Mouse (Mus musculus): ENCODE data around the gene Suv39h1. TPM values are rescaled to one million over a fixed set of nuclear protein-coding genes. Genes with fewer than 3 reads are reported as not detected.
"Not testable (repeated sequence)": the region's sequence is repeated elsewhere in the genome, so short reads cannot be mapped to it uniquely, and the experiment has no call there.

Gene Suv39h1
- 10 to 100 TPM; 27.2 to 30.8 TPM for total RNA-seq (2021)
- long read RNA-seq, experiment 1, transcript Suv39h1-202 (6 exons, 2,778 nt): major isoform, 12 of 26 reads
- long read RNA-seq, experiment 1, partial matches to known transcripts: 8 of 26 reads
- long read RNA-seq, experiment 1, other reads (novel, unspliced or antisense): 1 of 26 reads
- long read RNA-seq, experiment 2, transcript Suv39h1-202 (6 exons, 2,778 nt): major isoform, 12 of 17 reads
- long read RNA-seq, experiment 2, partial matches to known transcripts: 0 of 17 reads
- long read RNA-seq, experiment 2, other reads (novel, unspliced or antisense): 2 of 17 reads

- intact Hi-C loops (cut with DNase I): no loop called here
- DNase-seq (ENCODE audit: low spot score in 2 of 2): peak; percentile 92 to 97
Observed at GRCm38 (mm10) chrX:8074430-8075014, at the start of gene Suv39h1. Gene Suv39h1, minus strand, starts transcription at chrX:8074760.

- no peak for DNase-seq (ENCODE audit: low spot score in 2 of 2)
- intact Hi-C loops (cut with DNase I): no loop called here
Observed at GRCm38 (mm10) chrX:8123821-8124470, 49.4 kb upstream of the Suv39h1 start.

DNA sequence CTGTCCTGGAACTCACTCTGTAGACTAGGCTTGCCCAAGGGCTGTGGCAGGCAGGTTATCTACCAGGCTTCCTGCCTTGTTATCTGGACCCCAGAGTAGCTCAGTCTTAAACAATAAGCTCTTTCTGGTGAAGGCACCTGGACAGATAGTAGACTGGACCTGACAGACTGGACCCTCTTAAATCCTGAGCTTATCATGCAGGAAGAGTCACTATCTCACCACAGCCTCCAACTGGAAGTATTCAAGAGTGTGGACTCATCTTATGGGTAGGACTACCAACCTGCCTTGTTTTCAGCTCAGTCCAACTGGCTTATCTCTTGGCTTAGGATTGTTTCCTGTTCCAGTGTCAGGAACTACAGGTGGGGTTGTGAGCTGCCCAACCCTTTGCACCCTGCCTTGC lies 42.7 kb upstream of the Suv39h1 start:
- no peak for DNase-seq (ENCODE audit: low spot score in 2 of 2)
- intact Hi-C loops (cut with DNase I): no loop called here

DNA sequence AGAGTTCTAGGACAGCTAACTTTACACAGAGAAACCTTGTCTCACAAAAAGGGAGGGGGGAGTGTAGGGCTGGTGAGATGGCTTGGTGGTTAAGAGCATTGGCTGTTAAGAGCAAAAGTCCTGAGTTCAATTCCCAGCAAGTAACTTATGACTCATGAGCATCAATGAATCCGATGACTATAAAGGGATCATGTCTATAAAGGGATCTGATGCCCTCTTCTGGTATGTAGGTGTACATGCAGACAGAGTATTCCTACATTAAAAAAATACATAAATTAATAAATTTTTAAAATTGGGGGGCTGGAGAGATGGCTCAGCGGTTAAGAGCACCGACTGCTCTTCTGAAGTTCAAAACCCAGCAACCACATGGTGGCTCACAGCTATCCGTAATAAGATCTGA lies 40.7 kb upstream of the Suv39h1 start:
- intact Hi-C loops (cut with DNase I): no loop called here
- no peak for DNase-seq (ENCODE audit: low spot score in 2 of 2)

DNA sequence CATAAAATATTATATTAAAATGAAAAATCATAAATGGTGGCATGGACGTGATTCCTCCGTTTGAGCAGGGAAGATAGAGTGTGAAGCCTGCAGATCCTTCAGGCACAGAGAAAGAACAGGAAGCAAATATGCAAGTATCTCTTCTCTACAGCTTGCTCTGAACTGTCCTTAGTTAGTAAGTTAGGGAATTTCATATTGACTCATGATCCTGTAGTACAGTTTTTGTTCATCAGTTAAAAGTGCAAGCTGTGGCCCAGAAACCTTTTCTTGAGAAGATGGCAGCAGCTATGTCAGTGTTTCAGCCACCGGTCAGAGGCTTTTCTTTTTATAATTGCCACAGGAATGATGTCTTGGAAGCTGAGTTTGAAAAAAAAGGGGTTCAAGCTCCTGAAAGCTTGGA lies 30.5 kb upstream of the Suv39h1 start:
- DNase-seq (ENCODE audit: low spot score in 2 of 2): no peak
- intact Hi-C loops (cut with DNase I): no loop called here

GRCm38 (mm10) chrX:8102213-8102668 lies 27.7 kb upstream of the Suv39h1 start:
- no peak for DNase-seq (ENCODE audit: low spot score in 2 of 2)
- intact Hi-C loops (cut with DNase I): no loop called here

DNA sequence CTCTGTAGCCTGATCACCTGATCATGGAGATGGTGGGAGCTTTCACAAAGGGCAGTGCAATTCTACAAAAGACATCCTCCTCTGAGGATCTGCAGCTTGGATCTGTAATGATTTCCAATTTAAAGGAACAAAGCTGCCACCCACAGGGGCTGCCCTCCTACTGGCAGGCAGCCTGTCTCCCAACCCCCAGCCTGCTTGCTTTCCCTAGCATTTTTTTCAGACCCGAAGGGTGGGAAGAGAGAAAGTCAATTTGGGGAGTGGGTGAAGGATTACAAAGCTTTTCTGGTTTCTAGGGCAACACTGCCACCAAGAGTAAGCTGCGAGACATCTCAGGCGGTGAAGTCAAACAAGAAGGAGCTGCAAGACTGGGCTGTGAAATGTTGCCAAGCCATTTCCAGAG lies 26.5 kb upstream of the Suv39h1 start:
- intact Hi-C loops (cut with DNase I): no loop called here
- DNase-seq (ENCODE audit: low spot score in 2 of 2): peak; percentile 76 to 87

GRCm38 (mm10) chrX:8099435-8099834 lies 24.9 kb upstream of the Suv39h1 start:
- intact Hi-C loops (cut with DNase I): no loop called here
- DNase-seq (ENCODE audit: low spot score in 2 of 2): no peak

- intact Hi-C loops (cut with DNase I): no loop called here
- peak; percentile 97 to 98 for DNase-seq (ENCODE audit: low spot score in 2 of 2)
Observed at GRCm38 (mm10) chrX:8096787-8097242, 22.3 kb upstream of the Suv39h1 start.

- intact Hi-C loops (cut with DNase I): not testable (repeated sequence)
- DNase-seq (ENCODE audit: low spot score in 2 of 2): peak; percentile 71 to 88
Observed at GRCm38 (mm10) chrX:8096068-8096786, 21.7 kb upstream of the Suv39h1 start.

GRCm38 (mm10) chrX:8095546-8095945 lies 21.0 kb upstream of the Suv39h1 start:
- intact Hi-C loops (cut with DNase I): no loop called here
- no peak for DNase-seq (ENCODE audit: low spot score in 2 of 2)

DNA sequence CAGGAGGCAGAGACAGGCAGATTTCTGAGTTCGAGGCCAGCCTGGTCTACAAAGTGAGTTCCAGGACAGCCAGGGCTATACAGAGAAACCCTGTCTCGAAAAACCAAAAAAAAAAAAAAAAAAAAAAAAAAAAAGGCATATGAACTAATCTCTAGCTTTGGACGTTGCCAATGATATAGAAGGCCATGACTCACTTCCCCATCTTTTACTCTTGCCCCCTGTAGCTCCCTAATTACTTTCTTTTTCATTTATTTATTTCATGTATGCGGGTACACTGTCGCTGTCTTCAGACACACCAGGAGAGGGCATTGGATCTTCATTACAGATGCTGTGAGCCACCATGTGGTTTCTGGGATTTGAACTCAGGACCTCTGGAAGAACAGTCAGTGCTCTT lies 16.4 kb upstream of the Suv39h1 start:
- DNase-seq (ENCODE audit: low spot score in 2 of 2); intact Hi-C loops (cut with DNase I): not testable (repeated sequence)

GRCm38 (mm10) chrX:8090346-8090953 lies 15.9 kb upstream of the Suv39h1 start, which contains the start of gene Was:
Gene Was, minus strand, starts transcription at chrX:8090498.
- intact Hi-C loops (cut with DNase I): no loop called here
- DNase-seq (ENCODE audit: low spot score in 2 of 2): no peak

GRCm38 (mm10) chrX:8089746-8090145 lies 15.2 kb upstream of the Suv39h1 start:
- intact Hi-C loops (cut with DNase I): no loop called here
- DNase-seq (ENCODE audit: low spot score in 2 of 2): no peak

DNA sequence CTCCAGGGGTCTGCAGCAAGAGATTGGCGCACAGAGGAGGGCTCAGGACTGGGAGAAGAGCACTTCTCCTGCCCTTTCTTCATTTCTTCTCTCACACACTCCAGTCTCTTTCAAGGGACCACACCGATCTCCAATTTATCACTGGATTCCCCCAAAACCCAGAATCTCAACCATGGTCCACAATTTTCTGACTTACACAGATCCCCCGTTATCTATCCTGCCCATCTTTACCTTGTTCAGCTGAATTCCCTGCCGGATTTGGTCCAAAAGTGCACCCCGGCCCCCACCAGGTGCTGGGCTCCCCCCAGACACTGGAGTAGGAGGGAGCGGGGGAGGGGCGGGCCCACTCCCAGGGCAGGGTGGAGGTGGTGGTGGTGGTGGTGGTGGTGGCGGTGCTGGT lies 11.1 kb upstream of the Suv39h1 start:
- DNase-seq (ENCODE audit: low spot score in 2 of 2): no peak
- intact Hi-C loops (cut with DNase I): no loop called here

DNA sequence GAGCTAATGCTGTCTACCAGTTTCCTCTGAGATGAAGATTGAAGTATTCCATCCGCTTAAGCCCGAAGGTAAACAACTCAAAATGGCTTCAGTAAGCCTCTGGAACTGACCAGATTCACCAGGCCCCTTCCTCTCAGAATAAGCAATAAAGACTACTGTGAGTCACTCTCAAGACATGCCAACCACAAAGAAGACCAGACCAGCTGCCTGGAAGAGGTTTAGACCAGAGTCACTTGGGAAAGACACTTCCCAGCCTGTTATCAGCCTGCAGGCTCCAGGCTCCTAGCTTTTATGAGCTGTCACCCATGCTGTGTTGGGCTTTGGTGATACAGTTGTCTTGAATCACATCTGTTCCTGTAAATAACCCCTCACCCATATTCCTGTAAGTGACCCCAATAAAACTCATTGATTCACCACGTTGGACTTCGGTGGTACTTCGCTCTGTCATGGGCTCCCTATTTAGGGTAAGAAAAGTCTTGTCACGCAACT lies 10.3 kb upstream of the Suv39h1 start:
- intact Hi-C loops (cut with DNase I): no loop called here
- no peak for DNase-seq (ENCODE audit: low spot score in 2 of 2)

DNA sequence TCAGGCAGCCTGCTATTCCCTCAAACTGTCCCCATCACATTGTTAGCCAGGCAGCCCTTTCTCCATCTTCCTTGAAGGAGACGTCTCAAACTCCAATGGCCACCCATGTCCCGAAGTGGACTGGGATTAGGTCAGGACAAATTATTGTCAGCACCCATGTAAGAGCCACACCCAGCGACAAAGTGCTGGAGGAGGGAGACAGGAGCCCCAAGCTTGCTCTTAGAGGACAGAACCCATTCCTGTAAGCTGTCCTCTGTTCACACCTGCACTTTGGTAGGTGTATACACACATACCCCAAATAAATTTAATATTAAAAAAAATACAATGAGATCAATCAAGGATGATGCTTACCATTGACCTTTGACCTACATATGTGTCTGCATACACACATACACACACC lies 544 bp upstream of the Suv39h1 start:
- intact Hi-C loops (cut with DNase I): no loop called here
- DNase-seq (ENCODE audit: low spot score in 2 of 2): no peak

- DNase-seq (ENCODE audit: low spot score in 2 of 2): peak; percentile 17
- intact Hi-C loops (cut with DNase I): no loop called here
Observed at GRCm38 (mm10) chrX:8073881-8074429, 605 bp downstream of the Suv39h1 start.

DNA sequence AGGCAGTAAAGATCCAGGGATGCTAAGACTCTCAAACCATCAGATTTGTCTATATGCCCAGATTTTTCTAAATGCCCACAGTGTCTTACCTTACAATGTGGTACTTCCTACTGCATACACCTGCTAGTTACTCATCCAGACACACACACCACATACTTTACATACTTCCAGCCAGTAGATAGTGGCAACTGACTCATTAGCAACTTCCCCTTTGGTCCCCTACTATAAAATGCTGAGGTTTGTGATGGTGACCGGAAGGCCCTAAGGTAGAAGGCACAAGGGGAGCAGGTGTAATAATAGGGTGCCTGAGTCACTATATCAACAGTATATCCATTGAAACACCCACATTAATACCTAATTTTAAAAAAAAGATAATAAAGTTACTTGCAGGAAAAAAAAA lies 5.4 kb downstream of the Suv39h1 start:
- intact Hi-C loops (cut with DNase I): loop anchor here (10.0 kb wide), 1 partner anchor 114 kb away; no protein-coding TSS in a partner anchor
- no peak for DNase-seq (ENCODE audit: low spot score in 2 of 2)
